Mouse (Mus musculus) cerebellum, adult 9-11 months (tissue): ENCODE measurements around the gene Olfr772.
"Not testable (repeated sequence)": the region's sequence is repeated elsewhere in the genome, so short reads cannot be mapped to it uniquely, and the experiment has no call there.

Experiments used
- DNase-seq: peaks from one replicate; pipeline ENCODE4 v3.0.0; 2022

The Olfr772 gene

DNA sequence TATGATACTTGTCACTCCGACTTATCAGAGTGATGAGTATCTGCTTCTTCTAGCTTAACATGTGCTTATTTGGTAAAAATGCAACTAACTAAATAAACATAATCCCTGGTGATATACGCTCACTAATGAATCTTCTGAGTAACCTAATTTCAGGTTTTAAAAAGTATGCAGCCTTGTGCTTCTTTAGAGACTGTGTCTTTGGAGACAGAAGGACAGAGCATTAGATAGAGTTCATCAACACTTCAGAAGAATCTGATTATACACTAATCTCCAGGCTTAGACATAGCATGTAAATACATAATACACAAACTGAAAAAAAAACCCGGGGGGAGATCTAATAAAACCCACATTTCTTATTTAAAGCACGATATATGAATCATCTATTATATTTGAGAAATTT, at the start of gene Olfr772:
Gene Olfr772 (minus strand): TSS at position 101 of the 400 bp plus-strand sequence.
- DNase-seq, result not testable (repeated sequence)

DNA sequence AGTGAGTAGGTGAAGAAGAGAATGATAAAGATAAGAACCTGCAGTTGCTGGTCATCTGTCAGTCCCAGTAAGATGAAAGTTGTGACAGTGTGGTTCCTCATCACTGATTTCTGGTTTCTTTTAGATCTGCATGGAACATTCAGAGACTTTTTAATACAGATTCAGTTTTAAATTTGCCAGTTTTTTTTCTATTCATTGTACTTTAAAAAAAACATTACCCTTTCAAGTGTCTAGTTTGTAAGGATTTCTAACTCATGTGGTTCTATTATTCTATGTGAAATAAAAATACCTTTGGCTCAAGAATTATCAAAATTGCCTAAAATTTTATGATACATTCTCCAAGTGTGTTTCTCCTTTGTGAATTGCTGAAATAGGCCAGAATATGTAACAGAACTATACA, 9.6 kb upstream of the Olfr772 start, which contains the start of gene Olfr773:
Gene Olfr773 (minus strand): TSS at position 101 of the 400 bp plus-strand sequence.
- DNase-seq, result not testable (repeated sequence)

DNA sequence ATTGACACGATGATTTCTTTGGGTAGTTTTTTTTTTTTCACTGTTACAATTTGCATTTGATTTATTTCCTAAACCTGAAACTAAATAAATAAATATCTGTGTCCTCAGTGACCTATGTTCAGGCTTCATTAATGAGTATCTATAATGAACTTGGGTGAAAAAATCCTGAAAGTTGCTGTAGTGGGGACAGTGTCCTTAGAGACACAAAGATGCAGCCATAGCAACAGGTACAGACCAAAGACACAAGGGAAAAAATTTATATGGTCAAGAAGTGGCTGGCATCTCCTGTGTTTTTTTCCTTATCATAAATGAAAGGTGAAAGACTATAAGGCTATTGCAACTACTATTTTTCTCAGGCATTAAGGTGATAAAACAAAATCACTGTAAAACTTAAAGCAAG, 13.1 kb downstream of the Olfr772 start, which contains the start of gene Olfr771:
Gene Olfr771 (minus strand): TSS at position 101 of the 400 bp plus-strand sequence.
- no peak for DNase-seq

DNA sequence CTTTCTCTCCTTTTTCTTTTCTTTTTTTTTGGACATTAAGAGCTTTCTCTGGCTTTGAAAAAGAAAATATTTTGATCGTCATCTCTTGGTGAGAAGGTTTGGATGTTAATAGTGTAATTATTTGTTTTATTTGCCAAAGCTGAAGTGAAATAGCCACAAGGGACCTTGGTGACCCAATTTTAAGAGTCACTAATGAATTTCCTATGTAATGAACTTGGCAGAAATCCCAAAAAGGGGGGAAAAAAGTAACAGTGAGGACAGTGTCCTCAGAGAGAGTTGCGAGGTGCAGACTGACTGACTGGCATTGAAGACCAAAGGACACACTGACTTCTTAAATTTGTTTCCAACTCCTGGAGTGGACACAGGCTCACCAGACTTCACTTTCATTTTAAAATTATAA, 38.8 kb downstream of the Olfr772 start, which contains the start of gene Olfr770:
Gene Olfr770 (minus strand): TSS at position 101 of the 400 bp plus-strand sequence.
- DNase-seq, result no peak
